Mouse (Mus musculus): ENCODE data around the gene Ppp1r12a.

DNA sequence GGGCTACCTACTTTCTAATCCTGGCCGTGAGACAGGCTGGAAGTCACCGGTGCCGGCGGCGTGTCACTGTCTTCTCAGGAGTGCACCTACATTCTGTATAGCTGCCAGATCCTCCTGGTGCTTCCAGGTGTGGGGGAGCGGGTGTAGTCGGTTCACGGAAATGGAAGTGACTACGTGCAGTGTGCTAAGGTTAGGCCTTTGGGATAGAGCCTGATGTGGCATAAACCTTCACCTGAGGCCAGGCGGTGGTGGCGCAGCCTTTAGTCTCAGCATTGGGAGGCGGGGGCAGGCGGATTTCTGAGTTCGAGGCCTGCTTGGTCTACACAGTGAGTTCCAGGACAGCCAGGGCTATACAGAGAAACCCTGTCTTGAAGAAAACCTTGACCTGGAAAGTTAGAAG, 3.0 kb upstream of the Ppp1r12a start:
- no peak for TF ChIP-seq POLR2A (IDR thresholded peaks at IDR 0.05; ENCODE audit: extremely low read depth, insufficient read depth, low read length)
- TF ChIP-seq CTCF (IDR thresholded peaks at IDR 0.05; ENCODE audit: extremely low read depth, insufficient read depth, low read length) = no peak
